Mouse (Mus musculus): Measurements from ENCODE around the gene Slc4a5.
"Not testable (repeated sequence)": the region's sequence is repeated elsewhere in the genome, so short reads cannot be mapped to it uniquely, and the experiment has no call there.

Gene Slc4a5

GRCm38 (mm10) chr6:83311206-83311605 is 91.6 kb downstream of the Slc4a5 start:
- DNase-seq (ENCODE audit: low spot score): no peak

GRCm38 (mm10) chr6:83312021-83312420 is 92.4 kb downstream of the Slc4a5 start:
- no peak for DNase-seq (ENCODE audit: low spot score)

- no peak for DNase-seq (ENCODE audit: low spot score)
Measured at GRCm38 (mm10) chr6:83312514-83312913, 92.9 kb downstream of the Slc4a5 start.

- no peak for DNase-seq (ENCODE audit: low spot score)
Measured at GRCm38 (mm10) chr6:83315293-83315692, 95.7 kb downstream of the Slc4a5 start.

GRCm38 (mm10) chr6:83316022-83316421 is 96.4 kb downstream of the Slc4a5 start:
- no peak for DNase-seq (ENCODE audit: low spot score)

- peak; percentile 95 for DNase-seq (ENCODE audit: low spot score)
Measured at GRCm38 (mm10) chr6:83317108-83317741, 97.6 kb downstream of the Slc4a5 start.

GRCm38 (mm10) chr6:83321927-83322326 is 102.3 kb downstream of the Slc4a5 start:
- no peak for DNase-seq (ENCODE audit: low spot score)

GRCm38 (mm10) chr6:83322794-83323193 is 103.2 kb downstream of the Slc4a5 start:
- no peak for DNase-seq (ENCODE audit: low spot score)

GRCm38 (mm10) chr6:83323652-83324419 is 104.2 kb downstream of the Slc4a5 start:
- DNase-seq (ENCODE audit: low spot score): no peak

GRCm38 (mm10) chr6:83325525-83326393 is 106.1 kb downstream of the Slc4a5 start, which contains the start of the genes Mthfd2 and Mob1a:
TSS of gene Mthfd2 (minus strand) at chr6:83325908.
TSS of gene Mob1a (plus strand) at chr6:83326016.
- DNase-seq (ENCODE audit: low spot score): peak; percentile 93

GRCm38 (mm10) chr6:83326394-83326736 is 106.7 kb downstream of the Slc4a5 start:
- no peak for DNase-seq (ENCODE audit: low spot score)

GRCm38 (mm10) chr6:83326761-83327160 is 107.1 kb downstream of the Slc4a5 start:
- DNase-seq (ENCODE audit: low spot score): no peak

GRCm38 (mm10) chr6:83327591-83328190 is 108.1 kb downstream of the Slc4a5 start:
- DNase-seq (ENCODE audit: low spot score): no peak

- no peak for DNase-seq (ENCODE audit: low spot score)
Measured at GRCm38 (mm10) chr6:83341387-83341786, 121.8 kb downstream of the Slc4a5 start.

GRCm38 (mm10) chr6:83342957-83343356 is 123.3 kb downstream of the Slc4a5 start:
- DNase-seq (ENCODE audit: low spot score): no peak

GRCm38 (mm10) chr6:83345285-83345684 is 125.7 kb downstream of the Slc4a5 start:
- DNase-seq (ENCODE audit: low spot score): not testable (repeated sequence)

GRCm38 (mm10) chr6:83347916-83348315 is 128.3 kb downstream of the Slc4a5 start:
- no peak for DNase-seq (ENCODE audit: low spot score)

- no peak for DNase-seq (ENCODE audit: low spot score)
Measured at GRCm38 (mm10) chr6:83348873-83349272, 129.2 kb downstream of the Slc4a5 start, which contains the start of gene Bola3. TSS of gene Bola3 (plus strand) at chr6:83349147.

GRCm38 (mm10) chr6:83349274-83349958 is 129.8 kb downstream of the Slc4a5 start:
- peak; percentile 97 for DNase-seq (ENCODE audit: low spot score)

GRCm38 (mm10) chr6:83350172-83350571 is 130.5 kb downstream of the Slc4a5 start:
- no peak for DNase-seq (ENCODE audit: low spot score)

GRCm38 (mm10) chr6:83350851-83351405 is 131.3 kb downstream of the Slc4a5 start:
- DNase-seq (ENCODE audit: low spot score): no peak
